Mouse (Mus musculus) forebrain, embryonic 12.5 days (tissue): ENCODE measurements around the gene Galns. TPM values are rescaled to one million over a fixed set of nuclear protein-coding genes. Genes with fewer than 3 reads are reported as not detected.

Experiments used
- ATAC-seq: fragments of 200-750 bp; cut with Nextera tagmentation; 2 replicates; pipeline ENCODE4 v1.8.0; 2017; ENCODE audit warnings: moderate TSS enrichment; ENCODE audit not compliant: low FRiP score
- H3K27ac ChIP-seq: fragments of 300-500 bp; sonication (generic); 2 replicates; pipeline ENCODE4 v1.5.1; 2016; ENCODE audit warnings: mild to moderate bottlenecking
- H3K27me3 ChIP-seq: fragments of 300-500 bp; sonication (generic); 2 replicates; pipeline ENCODE4 v1.6.1; 2016; ENCODE audit warnings: mild to moderate bottlenecking
- H3K36me3 ChIP-seq: fragments of 300-500 bp; sonication (generic); replicated peaks from 2 replicates; pipeline ENCODE4 v1.6.1; 2016; ENCODE audit warnings: mild to moderate bottlenecking
- H3K4me1 ChIP-seq: fragments of 300-500 bp; sonication (generic); 2 replicates; pipeline ENCODE4 v1.6.1; 2016
- H3K4me2 ChIP-seq: fragments of 300-500 bp; sonication (generic); 2 replicates; pipeline ENCODE4 v1.6.1; 2016; ENCODE audit warnings: mild to moderate bottlenecking, moderate library complexity
- H3K4me3 ChIP-seq: fragments of 300-500 bp; sonication (generic); replicated peaks from 2 replicates; pipeline ENCODE4 v1.5.1; 2016; ENCODE audit warnings: mild to moderate bottlenecking
- H3K9ac ChIP-seq: fragments of 300-500 bp; sonication (generic); 2 replicates; pipeline ENCODE4 v1.6.1; 2016; ENCODE audit warnings: mild to moderate bottlenecking
- H3K9me3 ChIP-seq: fragments of 300-500 bp; sonication (generic); 2 replicates; pipeline ENCODE4 v1.6.1; 2016
- WGBS: fragments of 180-500 bp; shearing (Covaris S2); methylation state at CpG from one replicate; pipeline ENCODE4 v1.1.7; 2016; 5-methylcytosine and 5-hydroxymethylcytosine counted together
- polyA plus RNA-seq: library from polyadenylated mRNA; unstranded; fragments of >200 nt; fragmentation: Nextera tagmentation; extraction: Ambion mirVana; gene quantifications from 2 replicates; pipeline ENCODE4 v1.2.1, GENCODE M21; 2016

The Galns gene
- polyA plus RNA-seq, 1 experiment from 2014 or later = 4.2 TPM

DNA sequence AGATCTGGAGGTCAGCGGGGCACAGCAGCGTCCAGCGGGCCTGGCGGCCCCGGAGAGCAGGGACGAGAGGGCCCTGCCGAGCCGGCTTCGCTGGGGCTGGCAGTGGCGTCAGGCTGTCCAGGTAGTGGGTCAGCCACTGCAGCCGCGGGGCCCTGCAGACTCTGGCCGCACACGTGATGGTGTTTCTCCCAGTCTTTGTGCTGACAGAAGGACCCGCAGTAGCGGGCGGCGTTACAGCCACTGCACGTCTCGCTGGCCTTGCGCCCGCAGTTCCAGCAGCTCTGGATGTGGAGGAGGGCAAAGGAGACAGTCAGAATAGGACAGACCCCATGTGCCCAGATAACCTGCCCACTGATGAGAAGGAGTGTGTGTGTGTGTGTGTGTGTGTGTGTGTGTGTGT lies 19.4 kb upstream of the Galns start:
- Histone ChIP-seq H3K4me1 (peaks cover 3% of the 10 kb centered on the region; the same call in 1 of the 2 replicates), H3K4me2 (0 out of 2 replicates have a peak overlapping the region, but pooled peaks have one; percentile 6), H3K27ac (no peak overlapping the region), H3K9me3 (no peaks in the 10 kb centered on the region), H3K9ac (no peak overlapping the region), H3K4me3 (no peak overlapping the region), H3K27me3 (peaks cover 25% of the 10 kb centered on the region), H3K36me3 (peaks cover 33% of the 10 kb centered on the region)
- no peak for ATAC-seq
- 63% methylated on average over 22 of the region's 22 CpGs for WGBS

DNA sequence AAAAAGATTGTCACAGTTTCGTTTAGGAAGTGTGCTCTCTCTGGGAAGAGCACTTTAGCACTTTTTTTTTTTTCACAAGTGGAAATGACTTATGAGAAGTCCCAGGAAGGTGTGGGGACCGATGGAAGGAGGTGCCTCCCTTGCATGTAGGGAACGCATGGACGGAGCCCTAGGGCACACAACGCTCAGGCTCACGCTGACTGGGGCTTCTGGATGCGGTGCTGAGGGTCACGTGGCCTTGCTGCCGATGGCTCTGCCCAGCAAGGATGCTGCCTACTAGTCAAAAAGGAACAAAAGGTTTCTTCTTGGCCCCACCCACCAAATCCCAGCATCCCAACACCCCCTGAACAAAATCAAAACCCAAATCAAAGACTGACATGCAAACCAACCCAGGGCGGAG lies 18.1 kb upstream of the Galns start:
- Histone ChIP-seq H3K27ac (no peak overlapping the region), H3K27me3 (peaks cover 25% of the 10 kb centered on the region), H3K4me3 (no peak overlapping the region), H3K4me2 (no peak overlapping the region), H3K4me1 (peaks cover 3% of the 10 kb centered on the region; the same call in 1 of the 2 replicates), H3K36me3 (peaks cover 23% of the 10 kb centered on the region), H3K9me3 (no peaks in the 10 kb centered on the region), H3K9ac (no peak overlapping the region)
- no peak for ATAC-seq
- WGBS = 17% methylated on average over 10 of the region's 10 CpGs

- Histone ChIP-seq H3K4me2 (no peak overlapping the region), H3K27me3 (peaks cover 20% of the 10 kb centered on the region), H3K9me3 (no peaks in the 10 kb centered on the region), H3K36me3 (peaks cover 7% of the 10 kb centered on the region; the same call in 1 of the 2 replicates), H3K4me3 (no peak overlapping the region), H3K27ac (no peak overlapping the region), H3K4me1 (peaks cover 3% of the 10 kb centered on the region; the same call in 1 of the 2 replicates), H3K9ac (no peak overlapping the region)
- no peak for ATAC-seq
- 84% methylated on average over 2 of the region's 2 CpGs for WGBS
Measured at GRCm38 (mm10) chr8:122626896-122627295, 15.6 kb upstream of the Galns start.

DNA sequence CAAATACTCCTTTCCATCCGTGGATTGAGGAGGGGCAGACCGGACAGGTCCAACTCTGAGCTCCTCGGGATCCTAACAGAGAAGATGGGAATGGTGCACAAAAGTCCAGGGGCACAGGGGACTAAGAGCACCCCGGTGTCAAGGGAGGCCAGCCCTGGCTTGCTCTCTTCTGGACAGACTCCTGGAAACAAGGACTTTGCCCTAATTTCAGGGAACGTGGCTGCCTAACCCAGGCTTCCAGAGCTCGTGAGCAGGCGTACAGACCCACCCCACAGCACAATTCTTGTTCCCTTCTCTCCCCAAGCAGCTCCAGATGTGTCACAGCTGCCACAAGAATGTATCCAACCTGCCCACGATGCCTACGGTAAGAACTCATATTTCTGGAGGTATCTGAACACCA lies 14.5 kb upstream of the Galns start:
- Histone ChIP-seq H3K4me3 (no peak overlapping the region), H3K4me2 (no peak overlapping the region), H3K36me3 (peaks cover 7% of the 10 kb centered on the region; the same call in 1 of the 2 replicates), H3K9me3 (no peaks in the 10 kb centered on the region), H3K4me1 (peaks cover 3% of the 10 kb centered on the region; the same call in 1 of the 2 replicates), H3K27ac (no peak overlapping the region), H3K27me3 (peaks cover 19% of the 10 kb centered on the region), H3K9ac (no peak overlapping the region)
- WGBS = 85% methylated on average over 9 of the region's 9 CpGs
- ATAC-seq = no peak

GRCm38 (mm10) chr8:122624653-122625052 lies 13.4 kb upstream of the Galns start:
- H3K27me3 ChIP-seq = peaks cover 12% of the 10 kb centered on the region
- H3K36me3 ChIP-seq = peaks cover 7% of the 10 kb centered on the region; the same call in 1 of the 2 replicates
- no peak overlapping the region for H3K9ac ChIP-seq
- no peaks in the 10 kb centered on the region for H3K9me3 ChIP-seq
- peaks cover 4% of the 10 kb centered on the region for H3K4me1 ChIP-seq
- no peak overlapping the region for H3K4me3 ChIP-seq
- ATAC-seq = no peak
- no peak overlapping the region for H3K27ac ChIP-seq
- no peak overlapping the region for H3K4me2 ChIP-seq
- WGBS = 74% methylated on average over 5 of the region's 5 CpGs

DNA sequence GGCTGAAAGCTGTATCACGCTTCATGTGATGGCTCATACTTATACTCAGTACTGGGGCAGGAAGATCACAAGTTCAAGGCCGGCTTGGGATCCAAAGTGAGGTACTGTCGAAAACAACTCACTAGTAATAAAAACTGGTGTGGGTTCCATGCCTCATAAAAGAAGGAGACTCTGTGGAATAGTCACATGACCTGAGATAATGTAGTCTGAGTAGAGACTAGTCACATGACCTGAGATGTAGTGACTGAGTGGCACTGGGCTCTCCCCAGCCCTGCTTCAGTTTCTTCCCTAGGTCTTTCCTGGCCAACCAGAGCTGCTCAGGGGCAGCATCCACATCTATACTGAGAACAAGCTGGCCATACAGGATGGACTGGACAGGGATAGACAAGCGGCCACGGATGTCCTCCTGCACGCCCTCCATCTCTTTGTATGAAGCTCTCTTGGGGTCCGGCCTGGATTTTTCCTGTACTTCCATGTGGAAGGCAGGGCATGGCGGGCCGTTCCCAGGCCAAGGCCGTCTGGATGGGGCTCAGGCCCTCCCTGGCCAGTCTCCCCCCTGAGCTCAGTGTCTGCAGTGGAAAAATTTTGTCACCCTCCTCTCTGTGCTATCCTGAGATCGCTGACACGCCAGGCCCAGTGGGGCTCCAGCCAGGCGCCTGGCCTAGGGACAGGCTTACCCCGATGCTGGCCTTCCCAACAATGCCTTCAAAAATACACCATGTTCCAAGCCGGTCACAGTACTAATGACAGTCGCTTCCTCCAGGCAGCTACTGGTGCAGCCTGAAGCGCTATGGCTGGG lies 12.8 kb upstream of the Galns start:
- WGBS = 88% methylated on average over 17 of the region's 17 CpGs
- no peak overlapping the region for H3K27ac ChIP-seq
- peaks cover 7% of the 10 kb centered on the region; the same call in 1 of the 2 replicates for H3K36me3 ChIP-seq
- ATAC-seq = no peak
- no peaks in the 10 kb centered on the region for H3K9me3 ChIP-seq
- H3K4me1 ChIP-seq = peaks cover 4% of the 10 kb centered on the region; the same call in 1 of the 2 replicates
- no peak overlapping the region for H3K4me2 ChIP-seq
- no peak overlapping the region for H3K9ac ChIP-seq
- peaks cover 12% of the 10 kb centered on the region for H3K27me3 ChIP-seq
- no peak overlapping the region for H3K4me3 ChIP-seq

GRCm38 (mm10) chr8:122622727-122623126 lies 11.5 kb upstream of the Galns start, which contains the start of gene Pabpn1l:
TSS of gene Pabpn1l (minus strand) at chr8:122622739.
- H3K27me3 ChIP-seq = peaks cover 6% of the 10 kb centered on the region
- peaks cover 10% of the 10 kb centered on the region for H3K4me1 ChIP-seq
- ATAC-seq = no peak

DNA sequence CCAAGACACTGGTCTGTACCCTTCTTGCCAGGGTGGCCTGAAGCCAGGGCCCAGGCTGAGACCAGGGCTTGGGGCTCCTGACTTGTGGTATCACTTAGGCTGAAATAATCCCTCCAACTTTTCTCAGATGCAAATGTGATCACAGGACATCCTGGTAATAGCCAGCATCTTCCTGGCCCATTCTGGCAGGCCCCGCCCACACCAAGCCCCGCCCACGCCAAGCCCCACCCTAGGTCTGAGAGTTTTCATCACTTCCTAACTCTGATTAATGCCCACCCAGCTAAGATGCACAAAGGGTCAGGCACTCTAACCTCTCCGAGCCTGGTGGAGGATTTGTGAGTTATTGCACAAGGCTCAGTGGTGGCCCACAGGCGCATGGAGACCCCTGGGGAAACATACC lies 9.2 kb upstream of the Galns start:
- 35% methylated on average over 5 of the region's 5 CpGs for WGBS
- Histone ChIP-seq H3K36me3 (no peaks in the 10 kb centered on the region; the same call in 1 of the 2 replicates), H3K4me1 (peaks cover 10% of the 10 kb centered on the region), H3K9ac (no peak overlapping the region), H3K27me3 (no peaks in the 10 kb centered on the region; the same call in 1 of the 2 replicates), H3K27ac (no peak overlapping the region), H3K4me2 (no peak overlapping the region), H3K9me3 (no peaks in the 10 kb centered on the region), H3K4me3 (no peak overlapping the region)
- ATAC-seq = no peak

More at GRCm38 (mm10) chr8:122622727-122623126, 11.5 kb upstream of the Galns start, which contains the start of gene Pabpn1l:
- WGBS = 66% methylated on average over 6 of the region's 6 CpGs
- Histone ChIP-seq H3K27ac (no peak within 1 kb of the TSS), H3K36me3 (no peaks in the 10 kb centered on the region), H3K9ac (no peak within 1 kb of the TSS), H3K4me3 (no peak within 1 kb of the TSS), H3K9me3 (no peaks in the 10 kb centered on the region), H3K4me2 (no peak within 1 kb of the TSS)

- no peak overlapping the region for H3K4me2 ChIP-seq
- no peak for ATAC-seq
- 82% methylated on average over 6 of the region's 6 CpGs for whole genome bisulfite sequencing
Measured at GRCm38 (mm10) chr8:122618660-122619378, 7.6 kb upstream of the Galns start.

DNA sequence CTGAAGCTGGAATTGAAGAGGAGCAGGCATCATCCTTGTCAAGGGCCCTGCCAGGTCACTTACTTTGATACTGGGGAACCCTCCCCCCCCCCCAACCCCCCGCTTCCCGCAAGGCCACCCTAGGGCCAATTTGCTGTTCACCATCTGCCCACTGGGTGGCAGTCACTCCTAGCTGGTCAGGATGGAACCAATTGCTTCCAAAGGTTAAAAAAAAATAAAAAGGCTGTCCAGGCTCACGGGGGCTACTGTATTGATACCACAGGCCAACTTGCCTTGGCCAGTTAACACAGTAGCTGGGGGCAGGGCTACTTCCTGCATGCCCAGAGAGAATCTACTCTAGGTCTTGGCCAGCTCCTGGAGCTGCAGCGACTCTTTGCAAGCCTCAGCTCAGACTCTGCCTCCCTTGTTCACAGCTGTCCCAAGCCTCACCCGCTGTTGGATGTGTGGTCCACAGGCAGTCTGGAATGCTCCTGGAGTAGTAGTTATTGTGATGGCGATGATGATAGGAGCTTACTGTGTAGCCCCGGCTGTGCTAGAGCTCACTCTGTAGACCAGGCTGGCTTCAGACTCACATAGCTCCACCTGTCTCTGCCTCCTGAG lies 6.8 kb upstream of the Galns start:
- WGBS = 33% methylated on average over 5 of the region's 7 CpGs
- H3K9ac ChIP-seq = no peak overlapping the region
- no peaks in the 10 kb centered on the region; the same call in 1 of the 2 replicates for H3K27me3 ChIP-seq
- peaks cover 3% of the 10 kb centered on the region; the same call in 1 of the 2 replicates for H3K36me3 ChIP-seq
- H3K4me1 ChIP-seq = peaks cover 10% of the 10 kb centered on the region
- ATAC-seq = 0 out of 2 replicates have a peak, but pooled peaks have one; percentile 28
- H3K27ac ChIP-seq = no peak overlapping the region
- no peak overlapping the region for H3K4me3 ChIP-seq
- H3K4me2 ChIP-seq = no peak overlapping the region
- no peaks in the 10 kb centered on the region for H3K9me3 ChIP-seq

More at GRCm38 (mm10) chr8:122618660-122619378, 7.6 kb upstream of the Galns start:
- Histone ChIP-seq H3K4me3 (no peak overlapping the region), H3K9ac (no peak overlapping the region), H3K9me3 (no peaks in the 10 kb centered on the region), H3K36me3 (no peaks in the 10 kb centered on the region; the same call in 1 of the 2 replicates), H3K27ac (no peak overlapping the region), H3K27me3 (no peaks in the 10 kb centered on the region; the same call in 1 of the 2 replicates), H3K4me1 (peaks cover 10% of the 10 kb centered on the region)

DNA sequence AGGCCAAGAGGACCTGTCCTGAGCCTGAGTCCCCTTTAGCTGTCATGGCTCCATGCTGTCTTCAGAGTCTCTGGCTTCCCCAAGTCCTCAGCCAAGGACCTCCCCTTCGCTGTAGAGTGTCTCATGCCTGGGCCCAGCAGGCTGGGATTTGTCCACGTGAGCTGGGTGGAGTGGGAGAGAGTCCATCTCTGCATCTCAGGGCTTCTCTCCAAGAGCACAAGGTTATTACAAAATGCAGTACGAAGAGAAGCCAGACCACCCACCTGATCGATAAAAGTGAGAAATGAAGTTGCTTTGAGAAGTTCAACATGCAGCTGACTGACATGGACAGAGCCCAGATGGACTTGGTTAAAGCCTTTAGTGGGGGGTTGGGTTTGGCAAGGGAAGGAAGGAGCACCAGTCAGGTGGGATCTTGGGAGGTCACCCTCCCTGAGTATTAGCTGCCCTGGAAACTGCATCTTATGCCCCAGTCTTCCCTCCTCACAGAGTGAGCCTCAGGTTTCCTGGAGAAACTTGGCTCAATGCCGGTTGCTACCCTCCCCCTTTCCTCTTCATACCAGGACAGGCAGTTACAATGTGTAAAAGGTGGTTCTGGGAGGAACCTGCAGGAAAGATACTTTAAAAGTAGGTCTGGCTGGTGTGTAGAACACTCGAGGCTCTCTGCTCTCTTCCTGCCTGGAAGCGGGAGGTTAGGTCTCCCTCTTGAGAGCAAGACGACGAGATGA lies 5.1 kb upstream of the Galns start:
- Histone ChIP-seq H3K4me2 (no peak overlapping the region), H3K27ac (no peak overlapping the region), H3K4me1 (peaks cover 23% of the 10 kb centered on the region), H3K9me3 (no peaks in the 10 kb centered on the region), H3K36me3 (peaks cover 3% of the 10 kb centered on the region; the same call in 1 of the 2 replicates), H3K4me3 (no peak overlapping the region), H3K9ac (no peak overlapping the region), H3K27me3 (no peaks in the 10 kb centered on the region; the same call in 1 of the 2 replicates)
- WGBS = 72% methylated on average over 9 of the region's 9 CpGs
- ATAC-seq = no peak
